Mouse (Mus musculus) liver, embryonic 14.5 days (tissue): ENCODE results near the gene Ap3s2.

Source experiments
- CTCF ChIP-seq: IDR thresholded peaks from 2 replicates; pipeline ENCODE4 v1.5.1; 2016; ENCODE audit warnings: antibody characterized with exemption, low read depth, control low read depth
- EP300 ChIP-seq: IDR thresholded peaks from 2 replicates; pipeline ENCODE4 v1.6.1; 2016; ENCODE audit warnings: antibody characterized with exemption, low read depth

DNA sequence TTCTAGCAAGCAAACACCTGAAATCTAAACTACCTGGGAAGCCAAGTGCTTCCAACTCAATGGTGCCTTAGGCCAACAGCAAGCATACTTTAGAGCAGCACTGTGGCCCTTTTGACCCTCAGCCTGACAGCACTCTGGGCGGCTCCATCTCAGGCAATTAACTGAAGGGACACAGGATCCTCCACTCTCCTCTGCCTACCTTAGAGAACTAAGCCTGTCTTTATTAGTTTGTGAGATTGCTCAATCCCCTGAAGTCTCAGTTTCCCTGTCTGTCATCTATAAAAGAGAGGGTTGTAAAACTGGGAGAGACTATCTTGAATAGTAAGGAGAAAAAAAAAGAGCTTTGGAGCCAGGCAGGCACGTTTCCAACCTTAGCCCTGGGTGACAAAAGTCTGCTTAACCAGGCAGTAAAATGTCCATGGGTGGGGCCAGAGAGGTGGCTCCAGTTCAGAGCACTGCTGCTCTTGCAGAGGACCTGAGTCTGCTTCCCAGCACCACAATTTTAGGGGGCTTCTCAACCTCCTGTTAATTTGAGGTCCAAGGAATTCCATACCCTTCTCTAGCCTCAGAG, 41.9 kb downstream of the Ap3s2 start:
- TF ChIP-seq CTCF (no peak), EP300 (no peak)
